Mouse (Mus musculus): ENCODE data around the gene 1300017J02Rik. TPM values are rescaled to one million over a fixed set of nuclear protein-coding genes. Genes with fewer than 3 reads are reported as not detected.

The 1300017J02Rik gene
- polyA plus RNA-seq, 1 experiment from 2014 or later, result 1.5 TPM

GRCm38 (mm10) chr9:103252906-103253305 is 52.0 kb downstream of the 1300017J02Rik start:
- no peaks in the 10 kb centered on the region for H3K4me1 ChIP-seq
- no peaks in the 10 kb centered on the region for H3K27me3 ChIP-seq (replicated peaks)
- no peaks in the 10 kb centered on the region for H3K36me3 ChIP-seq
- H3K9me3 ChIP-seq (replicated peaks), result no peaks in the 10 kb centered on the region
- no peak overlapping the region for H3K4me3 ChIP-seq (replicated peaks)
- no peak overlapping the region for H3K4me2 ChIP-seq
- no peak overlapping the region for H3K27ac ChIP-seq (replicated peaks)
- no peak overlapping the region for H3K9ac ChIP-seq (replicated peaks)
- WGBS, result 81% methylated on average over 5 of the region's 5 CpGs
- no peak for ATAC-seq (ENCODE audit: low FRiP score)

GRCm38 (mm10) chr9:103248618-103249017 is 56.3 kb downstream of the 1300017J02Rik start:
- ATAC-seq (ENCODE audit: low FRiP score), result no peak
- no peak overlapping the region for H3K4me3 ChIP-seq (replicated peaks)
- no peak overlapping the region for H3K27ac ChIP-seq (replicated peaks)
- no peaks in the 10 kb centered on the region for H3K4me1 ChIP-seq
- no peak overlapping the region for H3K4me2 ChIP-seq
- no peaks in the 10 kb centered on the region for H3K9me3 ChIP-seq (replicated peaks)
- WGBS, result 52% methylated on average over 4 of the region's 4 CpGs
- no peaks in the 10 kb centered on the region for H3K36me3 ChIP-seq
- H3K9ac ChIP-seq (replicated peaks), result no peak overlapping the region
- H3K27me3 ChIP-seq (replicated peaks), result no peaks in the 10 kb centered on the region

GRCm38 (mm10) chr9:103246526-103247168 is 58.2 kb downstream of the 1300017J02Rik start:
- Histone ChIP-seq H3K27ac (replicated peaks) (no peak overlapping the region), H3K4me2 (no peak overlapping the region), H3K36me3 (no peaks in the 10 kb centered on the region), H3K4me1 (no peaks in the 10 kb centered on the region), H3K27me3 (replicated peaks) (no peaks in the 10 kb centered on the region), H3K9ac (replicated peaks) (no peak overlapping the region), H3K4me3 (replicated peaks) (no peak overlapping the region), H3K9me3 (replicated peaks) (no peaks in the 10 kb centered on the region)
- 91% methylated on average over 8 of the region's 8 CpGs for WGBS
- no peak for ATAC-seq (ENCODE audit: low FRiP score)

- H3K4me1 ChIP-seq, result no peaks in the 10 kb centered on the region
- 97% methylated on average over 4 of the region's 4 CpGs for WGBS
- H3K27me3 ChIP-seq (replicated peaks), result no peaks in the 10 kb centered on the region
- H3K4me2 ChIP-seq, result no peak overlapping the region
- no peak overlapping the region for H3K4me3 ChIP-seq (replicated peaks)
- no peak for ATAC-seq (ENCODE audit: low FRiP score)
- no peaks in the 10 kb centered on the region for H3K9me3 ChIP-seq (replicated peaks)
- no peaks in the 10 kb centered on the region for H3K36me3 ChIP-seq
- no peak overlapping the region for H3K27ac ChIP-seq (replicated peaks)
- H3K9ac ChIP-seq (replicated peaks), result no peak overlapping the region
Measured at GRCm38 (mm10) chr9:103243640-103244039, 61.2 kb downstream of the 1300017J02Rik start.

GRCm38 (mm10) chr9:103241206-103241605 is 63.7 kb downstream of the 1300017J02Rik start:
- no peak for ATAC-seq (ENCODE audit: low FRiP score)
- H3K9me3 ChIP-seq (replicated peaks), result no peaks in the 10 kb centered on the region
- no peak overlapping the region for H3K27ac ChIP-seq (replicated peaks)
- 89% methylated on average over 2 of the region's 2 CpGs for WGBS
- no peaks in the 10 kb centered on the region for H3K27me3 ChIP-seq (replicated peaks)
- H3K4me2 ChIP-seq, result no peak overlapping the region
- no peaks in the 10 kb centered on the region for H3K36me3 ChIP-seq
- no peaks in the 10 kb centered on the region for H3K4me1 ChIP-seq
- no peak overlapping the region for H3K9ac ChIP-seq (replicated peaks)
- H3K4me3 ChIP-seq (replicated peaks), result no peak overlapping the region

- 92% methylated on average over 6 of the region's 6 CpGs for WGBS
- Histone ChIP-seq H3K4me2 (no peak overlapping the region), H3K4me1 (no peaks in the 10 kb centered on the region), H3K27ac (replicated peaks) (no peak overlapping the region), H3K9me3 (replicated peaks) (no peaks in the 10 kb centered on the region), H3K4me3 (replicated peaks) (no peak overlapping the region), H3K9ac (replicated peaks) (no peak overlapping the region), H3K27me3 (replicated peaks) (no peaks in the 10 kb centered on the region), H3K36me3 (no peaks in the 10 kb centered on the region)
- no peak for ATAC-seq (ENCODE audit: low FRiP score)
Measured at GRCm38 (mm10) chr9:103239471-103239870, 65.4 kb downstream of the 1300017J02Rik start.

- Histone ChIP-seq H3K9me3 (replicated peaks) (no peaks in the 10 kb centered on the region), H3K9ac (replicated peaks) (no peak overlapping the region), H3K36me3 (no peaks in the 10 kb centered on the region), H3K27me3 (replicated peaks) (no peaks in the 10 kb centered on the region), H3K27ac (replicated peaks) (no peak overlapping the region), H3K4me3 (replicated peaks) (no peak overlapping the region), H3K4me1 (peaks cover 15% of the 10 kb centered on the region), H3K4me2 (no peak overlapping the region)
- WGBS, result 52% methylated on average over 7 of the region's 7 CpGs
- no peak for ATAC-seq (ENCODE audit: low FRiP score)
Measured at GRCm38 (mm10) chr9:103234565-103235165, 70.2 kb downstream of the 1300017J02Rik start.

GRCm38 (mm10) chr9:103234059-103234458 is 70.8 kb downstream of the 1300017J02Rik start:
- WGBS, result 88% methylated on average over 7 of the region's 7 CpGs
- no peak overlapping the region for H3K4me3 ChIP-seq (replicated peaks)
- H3K9ac ChIP-seq (replicated peaks), result no peak overlapping the region
- no peaks in the 10 kb centered on the region for H3K36me3 ChIP-seq
- ATAC-seq (ENCODE audit: low FRiP score), result no peak
- no peak overlapping the region for H3K4me2 ChIP-seq
- H3K27ac ChIP-seq (replicated peaks), result no peak overlapping the region
- peaks cover 15% of the 10 kb centered on the region for H3K4me1 ChIP-seq
- H3K27me3 ChIP-seq (replicated peaks), result no peaks in the 10 kb centered on the region
- no peaks in the 10 kb centered on the region for H3K9me3 ChIP-seq (replicated peaks)

GRCm38 (mm10) chr9:103233006-103233395 is 71.9 kb downstream of the 1300017J02Rik start:
- no peak overlapping the region for H3K27ac ChIP-seq (replicated peaks)
- H3K4me1 ChIP-seq, result peaks cover 15% of the 10 kb centered on the region
- 80% methylated on average over 7 of the region's 7 CpGs for WGBS
- ATAC-seq (ENCODE audit: low FRiP score), result no peak
- H3K4me3 ChIP-seq (replicated peaks), result no peak overlapping the region
- H3K9ac ChIP-seq (replicated peaks), result no peak overlapping the region
- no peak overlapping the region for H3K4me2 ChIP-seq
- H3K36me3 ChIP-seq, result no peaks in the 10 kb centered on the region
- H3K9me3 ChIP-seq (replicated peaks), result no peaks in the 10 kb centered on the region
- no peaks in the 10 kb centered on the region for H3K27me3 ChIP-seq (replicated peaks)

- Histone ChIP-seq H3K9ac (replicated peaks) (no peak overlapping the region), H3K27ac (replicated peaks) (no peak overlapping the region), H3K4me2 (no peak overlapping the region), H3K9me3 (replicated peaks) (no peaks in the 10 kb centered on the region), H3K4me1 (peaks cover 15% of the 10 kb centered on the region), H3K36me3 (no peaks in the 10 kb centered on the region), H3K4me3 (replicated peaks) (no peak overlapping the region), H3K27me3 (replicated peaks) (no peaks in the 10 kb centered on the region)
- no peak for ATAC-seq (ENCODE audit: low FRiP score)
- 89% methylated on average over 7 of the region's 7 CpGs for WGBS
Measured at GRCm38 (mm10) chr9:103232232-103233005, 72.5 kb downstream of the 1300017J02Rik start.

- Histone ChIP-seq H3K27ac (replicated peaks) (peak within 1 kb of the TSS; percentile 69), H3K9ac (replicated peaks) (peak within 1 kb of the TSS; percentile 21; the same call in 1 of the 2 replicates), H3K4me3 (replicated peaks) (peak within 1 kb of the TSS; percentile 19), H3K4me1 (peaks cover 15% of the 10 kb centered on the region), H3K36me3 (no peaks in the 10 kb centered on the region), H3K9me3 (replicated peaks) (no peaks in the 10 kb centered on the region), H3K4me2 (peak within 1 kb of the TSS; percentile 53), H3K27me3 (replicated peaks) (no peaks in the 10 kb centered on the region)
- peak; percentile 72 for ATAC-seq (ENCODE audit: low FRiP score)
- 32% methylated on average over 22 of the region's 29 CpGs for WGBS
Measured at GRCm38 (mm10) chr9:103230151-103230951, 74.5 kb downstream of the 1300017J02Rik start, which contains the start of the genes Gm20425 and Trf. Gene Gm20425, minus strand, starts transcription at chr9:103230307. Gene Trf, minus strand, starts transcription at chr9:103230444.

Measured in neural tube, embryonic 15.5 days (tissue).